Mouse (Mus musculus) left cerebral cortex, postnatal 4 days (tissue): ENCODE measurements around the gene Pias1. TPM values are rescaled to one million over a fixed set of nuclear protein-coding genes. Genes with fewer than 3 reads are reported as not detected.

ENCODE experiments used
- DNase-seq: peaks from one replicate; pipeline ENCODE4 v3.0.0-alpha.2; 2022
- intact Hi-C: fragments of 180-260 bp; cut with DNase I; formaldehyde crosslinking; loops from one replicate; pipeline ENCODE4 v1.15.1; 2025
- total RNA-seq, 2 experiments: library from RNA; stranded (reverse); gene quantifications; 2 replicates each; pipeline ENCODE4 v1.2.3; 2021

The Pias1 gene
- total RNA-seq = 10 to 100 TPM; 42.0 to 47.5 TPM

GRCm38 (mm10) chr9:62987824-62988223 lies at the start of gene Pias1:
Pias1 (minus strand) TSS chr9:62987924.
- intact Hi-C loops = no loop called here
- no peak for DNase-seq

GRCm38 (mm10) chr9:63035431-63035830 lies 47.7 kb upstream of the Pias1 start:
- intact Hi-C loops = no loop called here
- no peak for DNase-seq

GRCm38 (mm10) chr9:63031011-63031782 lies 43.5 kb upstream of the Pias1 start:
- intact Hi-C loops = no loop called here
- peak; percentile 31 for DNase-seq

- DNase-seq = no peak
- intact Hi-C loops = no loop called here
Observed at GRCm38 (mm10) chr9:63022486-63022885, 34.8 kb upstream of the Pias1 start.

GRCm38 (mm10) chr9:63007371-63007770 lies 19.6 kb upstream of the Pias1 start:
- intact Hi-C loops = no loop called here
- DNase-seq = no peak

GRCm38 (mm10) chr9:63006081-63006820 lies 18.5 kb upstream of the Pias1 start:
- no peak for DNase-seq
- intact Hi-C loops = no loop called here

- DNase-seq = no peak
- intact Hi-C loops = no loop called here
Observed at GRCm38 (mm10) chr9:62998561-62998960, 10.8 kb upstream of the Pias1 start.

GRCm38 (mm10) chr9:62997626-62998025 lies 9.9 kb upstream of the Pias1 start:
- intact Hi-C loops = no loop called here
- no peak for DNase-seq

- intact Hi-C loops = no loop called here
- no peak for DNase-seq
Observed at GRCm38 (mm10) chr9:62995186-62995585, 7.5 kb upstream of the Pias1 start.

- no peak for DNase-seq
- intact Hi-C loops = loop anchor here (5.0 kb wide), 1 partner anchor 57 kb away; no protein-coding TSS in a partner anchor
Observed at GRCm38 (mm10) chr9:62990134-62990533, 2.4 kb upstream of the Pias1 start.

- intact Hi-C loops = loop anchor here (5.0 kb wide), 1 partner anchor 142 kb away; no protein-coding TSS in a partner anchor
- DNase-seq = peak; percentile 99
Observed at GRCm38 (mm10) chr9:62980777-62981202, 6.9 kb downstream of the Pias1 start.

GRCm38 (mm10) chr9:62980162-62980776 lies 7.5 kb downstream of the Pias1 start:
- peak; percentile 46 for DNase-seq

GRCm38 (mm10) chr9:62979461-62980161 lies 8.1 kb downstream of the Pias1 start:
- no peak for DNase-seq

More at GRCm38 (mm10) chr9:62980162-62980776, 7.5 kb downstream of the Pias1 start:
- intact Hi-C loops = loop anchor here (5.0 kb wide), 1 partner anchor 142 kb away; no protein-coding TSS in a partner anchor

GRCm38 (mm10) chr9:62977152-62977551 lies 10.6 kb downstream of the Pias1 start:
- intact Hi-C loops = no loop called here
- DNase-seq = no peak

More at GRCm38 (mm10) chr9:62979461-62980161, 8.1 kb downstream of the Pias1 start:
- intact Hi-C loops = loop anchor here (5.0 kb wide), 1 partner anchor 143 kb away; no protein-coding TSS in a partner anchor

- intact Hi-C loops = no loop called here
- no peak for DNase-seq
Observed at GRCm38 (mm10) chr9:62975830-62976229, 11.9 kb downstream of the Pias1 start.

- intact Hi-C loops = no loop called here
- peak; percentile 12 for DNase-seq
Observed at GRCm38 (mm10) chr9:62974439-62974838, 13.3 kb downstream of the Pias1 start.

- peak; percentile 34 for DNase-seq
- intact Hi-C loops = no loop called here
Observed at GRCm38 (mm10) chr9:62972073-62972745, 15.5 kb downstream of the Pias1 start.

- no peak for DNase-seq
- intact Hi-C loops = no loop called here
Observed at GRCm38 (mm10) chr9:62970345-62970744, 17.4 kb downstream of the Pias1 start.

GRCm38 (mm10) chr9:62966018-62966417 lies 21.7 kb downstream of the Pias1 start:
- DNase-seq = no peak
- intact Hi-C loops = no loop called here

GRCm38 (mm10) chr9:62952713-62953112 lies 35.0 kb downstream of the Pias1 start:
- intact Hi-C loops = no loop called here
- no peak for DNase-seq
